Mouse (Mus musculus) CH12.LX (cell line): ENCODE results near the gene Gm3264. TPM values are rescaled to one million over a fixed set of nuclear protein-coding genes. Genes with fewer than 3 reads are reported as not detected.

Source experiments
- polyA plus RNA-seq: library from polyadenylated mRNA; unstranded; fragments of >175 nt; gene quantifications from 2 replicates; pipeline ENCODE4 v1.2.1, GENCODE M21; 2012; ENCODE audit warnings: low read depth; ENCODE audit not compliant: insufficient read length
- total RNA-seq, 2 experiments: library from RNA; depleted of rRNA; stranded (reverse); fragments of 300-350 nt in 1 of 2; fragments of >200 nt in 1 of 2; gene quantifications; 2 replicates each; pipeline ENCODE4 v1.2.3; 2012 to 2014

Gm3264 gene
- total and polyA plus RNA-seq, 3 experiments = not detected

Other genes starting within 250 kb of the Gm3264 start
- not detected in 2 replicates for gene Gm8159, start 223.2 kb upstream of the Gm3264 start, total RNA-seq (2012; rRNA removed)
- gene Gm8159, start 223.2 kb upstream of the Gm3264 start, total RNA-seq (2014; rRNA removed) = not detected in 2 replicates
- not detected in 2 replicates for gene Gm8159, start 223.2 kb upstream of the Gm3264 start, polyA plus RNA-seq
- gene Gm3239, start 191.4 kb upstream of the Gm3264 start, total RNA-seq (2012; rRNA removed) = not detected in 2 replicates
- gene Gm3239, start 191.4 kb upstream of the Gm3264 start, total RNA-seq (2014; rRNA removed) = not detected in 2 replicates
- not detected in 2 replicates for gene Gm3239, start 191.4 kb upstream of the Gm3264 start, polyA plus RNA-seq
- gene Gm7876, start 146.3 kb upstream of the Gm3264 start, total RNA-seq (2012; rRNA removed) = not detected in 2 replicates
- not detected in 2 replicates for gene Gm7876, start 146.3 kb upstream of the Gm3264 start, total RNA-seq (2014; rRNA removed)
- not detected in 2 replicates for gene Gm7876, start 146.3 kb upstream of the Gm3264 start, polyA plus RNA-seq
- not detected in 2 replicates for gene Gm3252, start 128.8 kb upstream of the Gm3264 start, total RNA-seq (2012; rRNA removed)
- gene Gm3252, start 128.8 kb upstream of the Gm3264 start, total RNA-seq (2014; rRNA removed) = not detected in 2 replicates
- gene Gm3252, start 128.8 kb upstream of the Gm3264 start, polyA plus RNA-seq = not detected in 2 replicates
- gene Gm9602, start 79.2 kb upstream of the Gm3264 start, total RNA-seq (2012; rRNA removed) = not detected in 2 replicates
- gene Gm9602, start 79.2 kb upstream of the Gm3264 start, total RNA-seq (2014; rRNA removed) = not detected in 2 replicates
- not detected in 2 replicates for gene Gm9602, start 79.2 kb upstream of the Gm3264 start, polyA plus RNA-seq
- not detected in 2 replicates for gene Gm3269, start 17.5 kb upstream of the Gm3264 start, total RNA-seq (2012; rRNA removed)
- gene Gm3269, start 17.5 kb upstream of the Gm3264 start, total RNA-seq (2014; rRNA removed) = not detected in 2 replicates
- not detected in 2 replicates for gene Gm3269, start 17.5 kb upstream of the Gm3264 start, polyA plus RNA-seq
- gene Gm3278, start 36.8 kb downstream of the Gm3264 start, total RNA-seq (2012; rRNA removed) = not detected in 2 replicates
- gene Gm3278, start 36.8 kb downstream of the Gm3264 start, total RNA-seq (2014; rRNA removed) = not detected in 2 replicates
- gene Gm3278, start 36.8 kb downstream of the Gm3264 start, polyA plus RNA-seq = not detected in 2 replicates
- gene Gm8297, start 128.4 kb downstream of the Gm3264 start, total RNA-seq (2012; rRNA removed) = not detected in 2 replicates
- not detected in 2 replicates for gene Gm8297, start 128.4 kb downstream of the Gm3264 start, total RNA-seq (2014; rRNA removed)
- gene Gm8297, start 128.4 kb downstream of the Gm3264 start, polyA plus RNA-seq = not detected in 2 replicates
- not detected in 2 replicates for gene Gm3298, start 160.3 kb downstream of the Gm3264 start, total RNA-seq (2012; rRNA removed)
- gene Gm3298, start 160.3 kb downstream of the Gm3264 start, total RNA-seq (2014; rRNA removed) = not detected in 2 replicates
- gene Gm3298, start 160.3 kb downstream of the Gm3264 start, polyA plus RNA-seq = not detected in 2 replicates
- not detected in 2 replicates for gene 4930555G01Rik, start 195.1 kb downstream of the Gm3264 start, total RNA-seq (2012; rRNA removed)
- gene 4930555G01Rik, start 195.1 kb downstream of the Gm3264 start, total RNA-seq (2014; rRNA removed) = not detected in 2 replicates
- gene 4930555G01Rik, start 195.1 kb downstream of the Gm3264 start, polyA plus RNA-seq = not detected in 2 replicates
- not detected in 2 replicates for gene Gm8281, start 215.5 kb downstream of the Gm3264 start, total RNA-seq (2012; rRNA removed)
- not detected in 2 replicates for gene Gm8281, start 215.5 kb downstream of the Gm3264 start, total RNA-seq (2014; rRNA removed)
- not detected in 2 replicates for gene Gm8281, start 215.5 kb downstream of the Gm3264 start, polyA plus RNA-seq